Comparison of ENCODE assay signal across 8 mouse cellular contexts in the genomic region with DNA sequence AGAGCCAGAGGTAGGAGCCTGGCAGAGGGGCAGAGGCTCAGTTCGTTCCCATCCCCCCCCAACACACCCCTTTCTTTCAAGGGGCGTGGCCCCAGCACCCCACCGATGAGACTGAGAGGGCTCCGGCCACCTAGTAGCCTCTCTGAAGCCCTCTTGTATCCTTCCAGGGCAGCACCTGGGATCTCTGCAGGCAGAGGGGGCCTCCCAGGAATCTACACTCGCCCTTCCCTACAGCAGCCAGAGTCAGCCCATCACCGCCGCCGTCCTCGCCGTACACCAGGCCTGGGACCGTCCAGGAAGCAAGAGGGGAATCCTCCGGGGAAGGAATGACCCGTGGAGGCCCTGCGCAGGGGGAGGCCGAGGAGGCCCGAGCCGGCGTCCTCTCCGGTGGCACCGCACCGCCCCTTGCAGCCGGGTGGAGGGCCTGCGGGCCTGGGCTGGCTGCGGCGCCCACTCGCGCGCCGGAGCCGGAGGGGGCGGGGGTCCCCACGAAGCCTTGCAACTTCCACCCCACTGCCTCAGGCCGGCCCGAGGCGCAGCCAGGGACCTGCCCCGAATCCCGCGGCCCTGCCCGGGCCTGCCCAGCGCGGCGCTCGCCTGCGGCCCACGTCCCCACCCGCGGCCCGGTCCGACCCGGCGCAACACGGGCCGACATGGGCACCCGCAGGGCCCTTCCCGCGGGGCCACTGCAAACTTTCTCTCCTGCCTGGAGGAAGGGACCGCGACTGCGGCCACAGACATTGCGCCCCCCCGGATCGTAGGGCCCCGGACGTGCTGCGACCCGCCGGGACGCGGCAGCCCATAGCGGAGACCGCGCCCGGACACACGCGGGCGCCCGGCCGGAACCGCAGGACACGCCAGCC. TPM values are rescaled to one million over a fixed set of nuclear protein-coding genes. Genes with fewer than 3 reads are reported as not detected.
A peak's percentile ranks its signal among the peaks of the same experiment; 100 is the strongest.
DNase-seq lines count a peak whose midpoint lies in the region; ATAC-seq and TF ChIP-seq lines count a peak whose summit lies in the region.

No protein-coding gene starts in this region.

- peak overlapping the region; percentile 97 for H3K4me3 ChIP-seq in embryonic facial prominence, embryonic 13.5 days
- peak overlapping the region; percentile 90 for H3K4me3 ChIP-seq in hindbrain, embryonic 10.5 days
- H3K4me3 ChIP-seq in limb, embryonic 14.5 days (replicated peaks; ENCODE audit: low read length) = peak overlapping the region; percentile 96
- H3K4me3 ChIP-seq in midbrain, postnatal 0 days (ENCODE audit: low read depth, low read length) = peak overlapping the region; percentile 88

- peaks cover 11% of the 10 kb centered on the region for H3K27me3 ChIP-seq in embryonic facial prominence, embryonic 13.5 days
- H3K27me3 ChIP-seq in hindbrain, embryonic 10.5 days (ENCODE audit: insufficient read depth, poor library complexity, severe bottlenecking) = peaks cover 20% of the 10 kb centered on the region
- no peaks in the 10 kb centered on the region for H3K27me3 ChIP-seq in limb, embryonic 14.5 days (ENCODE audit: control insufficient read depth, insufficient read depth, low read length)
- no peaks in the 10 kb centered on the region for H3K27me3 ChIP-seq in midbrain, postnatal 0 days (ENCODE audit: insufficient read depth, low read length)

- no peaks in the 10 kb centered on the region for H3K9me3 ChIP-seq in embryonic facial prominence, embryonic 13.5 days
- no peaks in the 10 kb centered on the region for H3K9me3 ChIP-seq in hindbrain, embryonic 10.5 days
- no peaks in the 10 kb centered on the region for H3K9me3 ChIP-seq in limb, embryonic 14.5 days (ENCODE audit: control insufficient read depth, low read length)
- H3K9me3 ChIP-seq in midbrain, postnatal 0 days (ENCODE audit: low read length) = no peaks in the 10 kb centered on the region

- TF ChIP-seq CTCF in midbrain, postnatal 0 days (IDR thresholded peaks at IDR 0.05) = no peak

- TF ChIP-seq POLR2A in limb, embryonic 14.5 days (IDR thresholded peaks at IDR 0.05; ENCODE audit: borderline replicate concordance, extremely low read depth, insufficient read depth, insufficient read length) = 0 out of 2 replicates have a peak, but pooled peaks have one; percentile 10

- DNase-seq in heart, adult 11 months = peak; percentile 97
- DNase-seq in heart, adult 8-10 months (ENCODE audit: low spot score) = no peak
- peak; percentile 59 to 62 for DNase-seq in adrenal gland, adult 18-20 months (ENCODE audit: low spot score in 2 of 2)
- peak; percentile 61 for DNase-seq in hindbrain, embryonic 10.5 days (ENCODE audit: low spot score)
- no peak for DNase-seq in limb, embryonic 14.5 days (ENCODE audit: low spot score)
- peak; percentile 18 for DNase-seq in midbrain, postnatal 0 days (ENCODE audit: low spot score)
- peak; percentile 37 for DNase-seq in urinary bladder, postnatal 36 days (ENCODE audit: low spot score in 2 of 2)

- no peak for ATAC-seq in embryonic facial prominence, embryonic 13.5 days (ENCODE audit: insufficient number of reproducible peaks, insufficient read depth, low FRiP score, low TSS enrichment, low read depth)
- peak; percentile 27 for ATAC-seq in limb, embryonic 14.5 days (ENCODE audit: low FRiP score, low read depth)
- peak; percentile 41 for ATAC-seq in midbrain, postnatal 0 days (ENCODE audit: low FRiP score)

- peaks cover 7% of the 10 kb centered on the region for H3K36me3 ChIP-seq in embryonic facial prominence, embryonic 13.5 days
- peaks cover 17% of the 10 kb centered on the region for H3K36me3 ChIP-seq in hindbrain, embryonic 10.5 days
- H3K36me3 ChIP-seq in limb, embryonic 14.5 days (ENCODE audit: control insufficient read depth, insufficient read depth, low read length) = peaks cover 5% of the 10 kb centered on the region
- H3K36me3 ChIP-seq in midbrain, postnatal 0 days (ENCODE audit: insufficient read depth, low read length) = no peaks in the 10 kb centered on the region; the same call in 1 of the 2 replicates

- H3K27ac ChIP-seq in embryonic facial prominence, embryonic 13.5 days = peak overlapping the region; percentile 80
- peak overlapping the region; percentile 98 for H3K27ac ChIP-seq in hindbrain, embryonic 10.5 days
- H3K27ac ChIP-seq in limb, embryonic 14.5 days (replicated peaks; ENCODE audit: low read depth, low read length) = peak overlapping the region; percentile 55; the same call in 1 of the 2 replicates
- peak overlapping the region; percentile 84 for H3K27ac ChIP-seq in midbrain, postnatal 0 days (ENCODE audit: low read depth, low read length)

- peak overlapping the region; percentile 97 for H3K4me2 ChIP-seq in embryonic facial prominence, embryonic 13.5 days
- peak overlapping the region; percentile 83 for H3K4me2 ChIP-seq in limb, embryonic 14.5 days (replicated peaks; ENCODE audit: low read depth, low read length, severe bottlenecking)
- H3K4me2 ChIP-seq in midbrain, postnatal 0 days (ENCODE audit: low read depth, low read length, poor library complexity, severe bottlenecking) = peak overlapping the region; percentile 93

- H3K4me1 ChIP-seq in embryonic facial prominence, embryonic 13.5 days = peaks cover 39% of the 10 kb centered on the region
- peaks cover 61% of the 10 kb centered on the region for H3K4me1 ChIP-seq in hindbrain, embryonic 10.5 days (replicated peaks)
- H3K4me1 ChIP-seq in limb, embryonic 14.5 days (ENCODE audit: control insufficient read depth, insufficient read depth, low read length) = peaks cover 25% of the 10 kb centered on the region
- peaks cover 22% of the 10 kb centered on the region for H3K4me1 ChIP-seq in midbrain, postnatal 0 days (ENCODE audit: insufficient read depth, low read length)

- WGBS in embryonic facial prominence, embryonic 13.5 days = under 1% methylated on average over 80 of the region's 80 CpGs
- WGBS in hindbrain, embryonic 10.5 days = under 1% methylated on average over 77 of the region's 80 CpGs
- WGBS in limb, embryonic 14.5 days = 0% methylated on average over 30 of the region's 80 CpGs
- 0% methylated on average over 53 of the region's 80 CpGs for WGBS in midbrain, postnatal 0 days

- H3K9ac ChIP-seq in embryonic facial prominence, embryonic 13.5 days = peak overlapping the region; percentile 98
- peak overlapping the region; percentile 97 for H3K9ac ChIP-seq in limb, embryonic 14.5 days (ENCODE audit: low read depth, low read length, severe bottlenecking)
- H3K9ac ChIP-seq in midbrain, postnatal 0 days (replicated peaks; ENCODE audit: low read length, poor library complexity, severe bottlenecking) = peak overlapping the region; percentile 92

RNA-seq across cellular contexts. Expression of a gene that starts 0.8 kb away (rescaled TPM):
- 10 to 100 TPM; 15.9 to 28.7 (median 20.2) TPM for total RNA-seq in heart, adult 8-10 months (2022)
- 10 to 100 TPM; 41.0 to 84.6 TPM for total RNA-seq in adrenal gland, adult 18-20 months (2021)
- 27.0 and 31.8 TPM in 2 replicates for polyA plus RNA-seq in embryonic facial prominence, embryonic 13.5 days (2015; fragmentation: Nextera tagmentation; extraction: Ambion mirVana)
- 29.1 and 35.5 TPM in 2 replicates for polyA plus RNA-seq in hindbrain, embryonic 10.5 days (2016; fragmentation: Nextera tagmentation; extraction: Ambion mirVana)
- 66.4 and 82.2 TPM in 2 replicates for polyA plus RNA-seq in limb, embryonic 14.5 days (2012; rRNA removed)
- 36.8 and 39.1 TPM in 2 replicates for polyA plus RNA-seq in limb, embryonic 14.5 days (2014; fragmentation: Nextera tagmentation; extraction: Ambion mirVana)
- total RNA-seq in midbrain, postnatal 0 days (2014; rRNA removed) = 220 and 234 TPM in 2 replicates
- polyA plus RNA-seq in midbrain, postnatal 0 days (2015; fragmentation: Nextera tagmentation; extraction: Ambion mirVana) = 46.5 and 50.1 TPM in 2 replicates

Comparison
In these comparisons a context has a peak if more than half of its experiments do, and no peak if none do; other contexts are left out.
1. DNase-seq: peak in heart, adult 11 months (single experiment), adrenal gland, adult 18-20 months (2 of 2), hindbrain, embryonic 10.5 days (single experiment), midbrain, postnatal 0 days (single experiment) and urinary bladder, postnatal 36 days (2 of 2); none in heart, adult 8-10 months (single experiment) and limb, embryonic 14.5 days (single experiment).
2. Peak in every context shown above with its lines, with median percentiles within 50 percentile points of each other: H3K27ac ChIP-seq, H3K4me2 ChIP-seq, H3K4me3 ChIP-seq and H3K9ac ChIP-seq.